Mouse (Mus musculus): ENCODE data around the gene Mat2a.
A peak's percentile ranks its signal among the peaks of the same experiment; 100 is the strongest.

The Mat2a gene

DNA sequence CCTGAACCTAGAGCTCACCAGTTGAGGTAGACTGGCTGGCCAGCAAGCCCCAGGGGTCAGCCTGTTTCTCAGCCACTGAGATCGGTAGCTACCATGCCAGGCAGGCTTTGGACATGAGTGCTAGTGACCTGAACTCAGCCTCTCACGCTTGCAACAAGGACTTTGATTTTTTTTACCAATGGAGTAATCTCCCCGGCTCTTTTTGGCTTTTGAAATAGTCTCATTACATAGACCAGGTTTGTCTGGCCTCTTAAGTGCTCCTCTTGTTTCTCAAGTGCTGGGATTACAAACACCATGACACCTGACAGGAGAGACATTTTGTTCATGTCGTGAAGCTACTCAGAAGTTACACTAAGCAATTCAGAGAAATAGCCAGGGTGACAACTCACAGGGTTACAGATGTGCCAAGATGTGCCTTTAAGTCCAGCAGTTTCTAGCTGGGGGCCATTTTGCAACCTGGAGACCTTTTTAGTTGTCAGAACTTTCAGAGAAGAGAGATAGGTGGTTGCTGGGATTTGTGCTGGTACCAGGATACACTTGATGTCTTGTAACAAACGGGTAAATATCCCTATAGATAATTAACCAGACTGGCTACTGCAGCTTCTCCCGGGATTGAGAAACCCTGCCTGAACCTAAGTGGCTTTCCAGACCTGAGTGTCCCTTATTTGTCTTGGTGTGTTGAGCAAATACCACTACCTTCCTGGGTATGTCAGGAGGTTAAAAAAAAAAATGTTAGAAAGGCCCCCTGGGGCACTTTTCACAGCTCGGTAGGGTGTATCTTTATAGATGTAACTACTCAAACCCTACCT, 23.2 kb downstream of the Mat2a start:
- no peak for DNase-seq (ENCODE audit: low read depth in 2 of 2, low spot score in 2 of 2)

- no peak for DNase-seq (ENCODE audit: low read depth in 2 of 2, low spot score in 2 of 2)
Observed at GRCm38 (mm10) chr6:72415181-72415580, 24.2 kb downstream of the Mat2a start.

GRCm38 (mm10) chr6:72414076-72414756, 25.1 kb downstream of the Mat2a start, which contains the start of gene Ggcx:
Ggcx (plus strand) TSS chr6:72414308.
- peak; percentile 84 to 92 for DNase-seq (ENCODE audit: low read depth in 2 of 2, low spot score in 2 of 2)

- DNase-seq (ENCODE audit: low read depth in 2 of 2, low spot score in 2 of 2), result no peak
Observed at GRCm38 (mm10) chr6:72410518-72410917, 28.8 kb downstream of the Mat2a start.

DNA sequence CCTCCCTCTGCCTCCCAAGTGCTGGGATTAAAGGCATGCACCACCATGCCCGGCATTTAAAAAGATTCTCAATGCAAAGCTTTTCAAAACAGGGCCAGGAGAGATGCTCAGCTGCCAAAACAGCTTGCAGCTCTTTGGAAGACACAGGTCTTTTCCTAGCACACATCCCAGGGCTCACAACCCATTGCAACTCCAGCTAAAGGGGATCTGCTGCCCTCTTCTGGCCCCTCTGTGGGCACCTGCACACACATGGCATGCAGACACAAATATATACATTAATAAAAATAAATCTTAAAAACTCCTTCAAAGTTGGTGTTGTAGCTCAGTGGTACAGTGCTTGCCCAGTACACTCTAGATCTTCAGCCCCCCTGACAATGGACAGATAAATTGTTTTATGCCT, 29.4 kb downstream of the Mat2a start:
- DNase-seq (ENCODE audit: low read depth in 2 of 2, low spot score in 2 of 2), result no peak

DNA sequence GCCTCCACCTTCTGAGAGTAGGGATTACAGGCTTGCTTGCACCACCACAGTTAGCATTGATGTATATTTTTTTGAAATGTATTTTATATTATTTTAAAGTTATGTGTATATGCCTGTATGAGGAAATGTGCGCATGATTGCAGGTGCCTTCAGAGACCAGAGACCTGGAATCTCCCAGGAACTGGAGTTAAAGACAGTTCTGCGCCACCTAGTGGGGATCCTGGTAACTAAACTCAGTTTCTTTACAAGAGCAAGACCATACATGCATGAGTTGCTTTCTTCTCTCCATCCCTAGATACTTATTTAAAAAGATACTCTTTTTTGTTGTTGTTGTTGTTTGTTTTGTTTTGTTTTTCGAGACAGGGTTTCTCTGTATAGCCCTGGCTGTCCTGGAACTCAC, 29.8 kb downstream of the Mat2a start:
- peak; percentile 50 to 58 for DNase-seq (ENCODE audit: low read depth in 2 of 2, low spot score in 2 of 2)

GRCm38 (mm10) chr6:72407119-72407518, 32.2 kb downstream of the Mat2a start:
- peak; percentile 77 to 88 for DNase-seq (ENCODE audit: low read depth in 2 of 2, low spot score in 2 of 2)

- DNase-seq (ENCODE audit: low read depth in 2 of 2, low spot score in 2 of 2), result no peak
Observed at GRCm38 (mm10) chr6:72405356-72405755, 34.0 kb downstream of the Mat2a start.

- DNase-seq (ENCODE audit: low read depth in 2 of 2, low spot score in 2 of 2), result peak; percentile 69 to 82
Observed at GRCm38 (mm10) chr6:72401875-72402274, 37.5 kb downstream of the Mat2a start.

DNA sequence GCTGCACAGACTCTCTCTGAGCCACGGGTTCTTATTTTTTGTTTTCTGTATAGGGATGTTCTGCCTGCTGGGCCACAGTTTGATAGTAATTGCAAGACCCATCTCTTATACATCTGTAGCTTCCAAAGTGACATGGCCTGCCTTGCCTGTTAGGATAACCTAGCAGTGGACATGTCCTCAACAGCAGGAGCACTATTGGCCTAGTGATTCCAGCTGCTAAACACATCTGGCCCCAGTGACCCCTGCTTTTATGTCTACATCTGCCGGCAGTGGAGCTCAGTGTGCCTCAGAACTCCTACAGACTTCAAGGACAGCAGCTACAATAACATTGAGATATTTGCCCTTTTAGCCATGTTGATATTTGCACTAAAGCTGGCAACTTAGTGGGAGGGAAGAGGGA, 39.4 kb downstream of the Mat2a start:
- no peak for DNase-seq (ENCODE audit: low read depth in 2 of 2, low spot score in 2 of 2)

- DNase-seq (ENCODE audit: low read depth in 2 of 2, low spot score in 2 of 2), result no peak
Observed at GRCm38 (mm10) chr6:72396837-72397251, 42.5 kb downstream of the Mat2a start.

DNA sequence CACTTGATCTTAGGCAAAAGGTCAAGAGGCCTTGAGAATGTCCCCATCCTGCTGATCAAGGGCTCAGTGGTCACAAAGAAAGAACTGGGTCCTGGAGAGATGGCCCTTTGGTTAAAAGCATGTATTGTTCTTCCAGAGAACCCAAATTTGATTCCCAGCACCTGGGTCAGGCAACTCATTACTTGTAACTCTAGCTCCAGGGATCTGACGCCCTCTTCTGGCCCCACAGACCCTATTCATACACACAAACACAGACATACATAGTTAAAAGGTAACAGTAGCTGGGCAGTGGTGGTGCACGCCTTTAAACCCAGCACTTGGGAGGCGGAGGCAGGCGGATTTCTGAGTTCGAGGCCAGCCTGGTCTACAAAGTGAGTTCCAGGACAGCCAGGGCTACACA, 47.0 kb downstream of the Mat2a start:
- no peak for DNase-seq (ENCODE audit: low read depth in 2 of 2, low spot score in 2 of 2)

DNA sequence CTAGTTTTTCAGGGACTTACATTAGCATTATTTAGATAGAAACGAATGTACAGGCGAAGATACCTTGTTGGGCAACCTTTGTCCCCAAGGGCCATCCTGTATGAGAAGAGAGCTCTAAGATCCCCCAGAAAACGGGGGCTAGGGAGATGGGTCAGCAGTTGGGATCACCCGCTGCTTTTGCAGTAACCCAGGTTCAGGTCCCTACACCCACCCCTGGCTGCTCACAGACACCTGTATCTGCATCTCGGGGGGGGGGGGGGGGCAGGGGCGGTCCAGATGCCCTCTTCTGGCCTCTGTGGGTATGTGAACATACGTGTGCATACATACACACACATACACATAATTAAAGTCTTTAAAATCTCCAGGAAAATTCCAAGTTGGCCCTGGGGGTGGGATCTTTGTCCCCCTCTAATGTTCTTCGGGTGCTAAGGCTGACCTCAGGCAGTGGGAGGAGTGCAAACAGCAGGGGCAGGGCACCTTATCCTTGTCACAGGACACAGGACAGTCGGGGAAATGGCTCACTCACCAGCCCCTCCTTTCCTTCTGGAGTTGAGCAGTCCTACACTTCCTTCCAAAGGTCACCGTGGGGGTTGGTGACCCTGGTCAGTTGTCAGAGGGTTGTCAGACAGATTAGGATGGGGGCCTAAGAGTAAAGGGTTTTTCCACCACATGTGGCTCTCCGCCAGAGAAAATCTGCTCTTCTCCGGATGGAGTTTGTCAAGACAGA, 48.4 kb downstream of the Mat2a start:
- no peak for DNase-seq (ENCODE audit: low read depth in 2 of 2, low spot score in 2 of 2)

GRCm38 (mm10) chr6:72389941-72390771, 49.2 kb downstream of the Mat2a start, which contains the start of gene Vamp8:
Vamp8 (minus strand) TSS chr6:72390703.
- DNase-seq (ENCODE audit: low read depth in 2 of 2, low spot score in 2 of 2), result peak; percentile 31 to 41

- no peak for DNase-seq (ENCODE audit: low read depth in 2 of 2, low spot score in 2 of 2)
Observed at GRCm38 (mm10) chr6:72389471-72389940, 49.9 kb downstream of the Mat2a start.

GRCm38 (mm10) chr6:72388791-72389329, 50.5 kb downstream of the Mat2a start:
- DNase-seq (ENCODE audit: low read depth in 2 of 2, low spot score in 2 of 2), result no peak

GRCm38 (mm10) chr6:72388266-72388665, 51.1 kb downstream of the Mat2a start:
- DNase-seq (ENCODE audit: low read depth in 2 of 2, low spot score in 2 of 2), result no peak

GRCm38 (mm10) chr6:72387816-72388215, 51.5 kb downstream of the Mat2a start:
- no peak for DNase-seq (ENCODE audit: low read depth in 2 of 2, low spot score in 2 of 2)

GRCm38 (mm10) chr6:72386561-72386960, 52.8 kb downstream of the Mat2a start:
- DNase-seq (ENCODE audit: low read depth in 2 of 2, low spot score in 2 of 2), result no peak

DNA sequence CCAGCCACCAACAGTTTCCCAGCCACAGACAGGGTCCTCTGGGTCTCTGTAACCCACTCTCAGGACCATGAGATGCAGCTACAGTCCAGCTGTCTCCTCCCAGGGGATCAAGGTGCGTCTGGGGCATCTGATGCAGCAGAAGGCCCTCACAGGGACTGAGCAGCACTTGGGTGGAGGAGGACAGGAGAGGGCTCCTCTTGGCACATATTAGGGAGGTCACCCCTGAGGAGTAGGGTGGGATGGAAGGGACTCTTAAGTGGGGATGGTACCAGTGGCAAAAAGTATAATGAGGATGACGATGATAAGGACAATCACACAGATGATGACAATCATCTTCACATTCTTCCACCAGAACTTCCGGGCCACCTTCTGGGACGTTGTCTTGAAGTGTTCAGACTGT, 54.1 kb downstream of the Mat2a start:
- DNase-seq (ENCODE audit: low read depth in 2 of 2, low spot score in 2 of 2), result no peak
